Mouse (Mus musculus): ENCODE measurements around the gene Ppp2r3d.
"Not testable (repeated sequence)": the region's sequence is repeated elsewhere in the genome, so short reads cannot be mapped to it uniquely, and the experiment has no call there.

Ppp2r3d gene

GRCm38 (mm10) chr9:124476096-124476902, at the start of gene Ppp2r3d:
Gene Ppp2r3d (minus strand): TSS chr9:124476898.
- DNase-seq, result peak in 1 of 2 experiments; percentile 6

GRCm38 (mm10) chr9:124493693-124494092, 17.0 kb upstream of the Ppp2r3d start, which contains the start of gene Gm21836:
Gene Gm21836 (minus strand): TSS chr9:124493793.
- not testable (repeated sequence) for DNase-seq

GRCm38 (mm10) chr9:124480361-124480980, 3.8 kb upstream of the Ppp2r3d start:
- DNase-seq, result not testable (repeated sequence)

- no peak for DNase-seq
Observed at GRCm38 (mm10) chr9:124478081-124478480, 1.4 kb upstream of the Ppp2r3d start.

- no peak for DNase-seq
Observed at GRCm38 (mm10) chr9:124475689-124476088, 1.0 kb downstream of the Ppp2r3d start.

GRCm38 (mm10) chr9:124456572-124456971, 20.1 kb downstream of the Ppp2r3d start:
- peak; percentile 25 to 58 for DNase-seq

GRCm38 (mm10) chr9:124442533-124442855, 34.2 kb downstream of the Ppp2r3d start:
- DNase-seq, result peak; percentile 4 to 7

GRCm38 (mm10) chr9:124441681-124442532, 34.8 kb downstream of the Ppp2r3d start:
- DNase-seq, result peak; percentile 6 to 11

GRCm38 (mm10) chr9:124440724-124441045, 36.0 kb downstream of the Ppp2r3d start:
- DNase-seq, result peak in 1 of 2 experiments; percentile 34

GRCm38 (mm10) chr9:124439848-124440723, 36.6 kb downstream of the Ppp2r3d start:
- DNase-seq, result peak; percentile 25 to 35

- DNase-seq, result peak; percentile 10 to 38
Observed at GRCm38 (mm10) chr9:124439403-124439847, 37.3 kb downstream of the Ppp2r3d start.

GRCm38 (mm10) chr9:124438686-124439346, 37.9 kb downstream of the Ppp2r3d start:
- DNase-seq, result peak in 1 of 2 experiments; percentile 4

- DNase-seq, result peak; percentile 91 to 94
Observed at GRCm38 (mm10) chr9:124425411-124425885, 51.2 kb downstream of the Ppp2r3d start.

GRCm38 (mm10) chr9:124424542-124425410, 51.9 kb downstream of the Ppp2r3d start:
- peak; percentile 99 for DNase-seq

GRCm38 (mm10) chr9:124424292-124424541, 52.5 kb downstream of the Ppp2r3d start:
- no peak for DNase-seq

- DNase-seq, result peak; percentile 97 to 99
Observed at GRCm38 (mm10) chr9:124423552-124424291, 53.0 kb downstream of the Ppp2r3d start.

- DNase-seq, result peak; percentile 95 to 96
Observed at GRCm38 (mm10) chr9:124422900-124423551, 53.7 kb downstream of the Ppp2r3d start.

GRCm38 (mm10) chr9:124422427-124422826, 54.3 kb downstream of the Ppp2r3d start:
- DNase-seq, result peak; percentile 59 to 62

- no peak for DNase-seq
Observed at GRCm38 (mm10) chr9:124412921-124413320, 63.8 kb downstream of the Ppp2r3d start.

Data from kidney, adult 8-10 months (tissue).